Mouse (Mus musculus) embryonic facial prominence, embryonic 10.5 days (tissue): ENCODE results near the gene Axl. TPM values are rescaled to one million over a fixed set of nuclear protein-coding genes. Genes with fewer than 3 reads are reported as not detected.

Experiments
- DNase-seq: peaks from one replicate; pipeline ENCODE4 v3.0.0-alpha.2; 2017; ENCODE audit warnings: low spot score
- H3K27ac ChIP-seq: fragments of 300-500 bp; sonication (generic); replicated peaks from 2 replicates; pipeline ENCODE4 v1.5.1; 2016; ENCODE audit warnings: mild to moderate bottlenecking
- H3K27me3 ChIP-seq: fragments of 300-500 bp; sonication (generic); replicated peaks from 2 replicates; pipeline ENCODE4 v1.6.1; 2016; ENCODE audit warnings: low read depth, mild to moderate bottlenecking; ENCODE audit not compliant: poor library complexity, severe bottlenecking
- H3K36me3 ChIP-seq: fragments of 300-500 bp; sonication (generic); replicated peaks from 2 replicates; pipeline ENCODE4 v1.6.1; 2016; ENCODE audit warnings: mild to moderate bottlenecking, moderate library complexity
- H3K4me1 ChIP-seq: fragments of 300-500 bp; sonication (generic); 2 replicates; pipeline ENCODE4 v1.6.1; 2016
- H3K4me3 ChIP-seq: fragments of 300-500 bp; sonication (generic); 2 replicates; pipeline ENCODE4 v1.5.1; 2016; ENCODE audit warnings: mild to moderate bottlenecking, moderate library complexity
- H3K9me3 ChIP-seq: fragments of 300-500 bp; sonication (generic); 2 replicates; pipeline ENCODE4 v1.6.1; 2016; ENCODE audit warnings: mild to moderate bottlenecking
- WGBS: fragments of 180-500 bp; shearing (Covaris S2); methylation state at CpG from one replicate; pipeline ENCODE4 v1.1.7; 2016; 5-methylcytosine and 5-hydroxymethylcytosine counted together
- polyA plus RNA-seq: library from polyadenylated mRNA; unstranded; fragments of >200 nt; fragmentation: Nextera tagmentation; extraction: Ambion mirVana; gene quantifications from 2 replicates; pipeline ENCODE4 v1.2.1, GENCODE M21; 2016

The Axl gene
- 22.1 and 29.7 TPM in 2 replicates for polyA plus RNA-seq

DNA sequence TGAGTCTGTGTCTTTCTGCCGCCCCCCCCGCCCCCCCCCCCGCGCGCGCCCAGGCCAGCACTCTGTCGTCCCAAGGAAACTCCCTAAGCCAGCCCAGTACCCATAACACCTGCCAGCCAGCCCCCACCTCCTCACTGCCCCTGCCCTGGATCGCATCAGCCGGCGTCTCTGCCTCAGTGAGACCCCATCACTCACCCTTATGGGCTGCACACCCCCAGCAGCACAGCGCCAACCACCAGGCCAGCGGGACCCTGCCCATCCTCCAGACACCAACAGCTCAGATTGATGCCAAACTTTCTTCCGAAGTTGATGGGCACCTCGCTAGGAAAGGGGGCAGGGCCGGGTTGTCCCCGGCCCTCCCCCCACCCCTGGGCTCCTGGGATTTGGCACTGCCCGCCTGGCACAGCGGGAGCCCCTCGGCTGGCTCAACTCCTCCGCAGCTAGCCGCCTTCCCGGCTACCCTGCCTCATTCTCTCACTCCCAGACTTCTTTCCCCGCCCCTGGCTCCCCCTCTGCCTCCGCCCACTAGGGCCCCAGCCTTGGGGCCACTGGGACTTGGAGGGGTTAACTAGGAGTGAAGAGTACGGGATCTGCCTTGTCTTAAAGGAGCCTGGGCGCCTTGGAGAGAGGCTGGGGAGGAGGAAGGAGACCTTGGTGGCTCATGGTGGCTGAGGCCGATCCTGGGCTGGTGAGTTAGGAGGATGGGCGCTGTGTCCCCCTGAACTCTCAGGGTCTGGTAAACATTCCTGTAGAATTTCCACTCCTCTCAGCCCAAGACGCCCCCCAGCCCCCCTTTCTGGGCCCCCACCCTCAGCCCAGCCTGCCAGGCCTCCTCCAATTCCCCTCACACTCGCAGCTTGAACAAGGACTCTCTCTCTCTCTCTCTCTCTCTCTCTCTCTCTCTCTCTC is at the start of gene Axl:
Gene Axl (minus strand): TSS at position 486 of the 909 bp plus-strand sequence.
- Histone ChIP-seq H3K4me3 (peak within 1 kb of the TSS; percentile 66), H3K27ac (peak within 1 kb of the TSS; percentile 83), H3K4me1 (peaks cover 50% of the 10 kb centered on the region), H3K27me3 (peaks cover 40% of the 10 kb centered on the region; the same call in 1 of the 2 replicates), H3K9me3 (no peaks in the 10 kb centered on the region), H3K36me3 (peaks cover 8% of the 10 kb centered on the region; the same call in 1 of the 2 replicates)
- peak; percentile 86 for DNase-seq
- WGBS: 2% methylated on average over 30 of the region's 30 CpGs

DNA sequence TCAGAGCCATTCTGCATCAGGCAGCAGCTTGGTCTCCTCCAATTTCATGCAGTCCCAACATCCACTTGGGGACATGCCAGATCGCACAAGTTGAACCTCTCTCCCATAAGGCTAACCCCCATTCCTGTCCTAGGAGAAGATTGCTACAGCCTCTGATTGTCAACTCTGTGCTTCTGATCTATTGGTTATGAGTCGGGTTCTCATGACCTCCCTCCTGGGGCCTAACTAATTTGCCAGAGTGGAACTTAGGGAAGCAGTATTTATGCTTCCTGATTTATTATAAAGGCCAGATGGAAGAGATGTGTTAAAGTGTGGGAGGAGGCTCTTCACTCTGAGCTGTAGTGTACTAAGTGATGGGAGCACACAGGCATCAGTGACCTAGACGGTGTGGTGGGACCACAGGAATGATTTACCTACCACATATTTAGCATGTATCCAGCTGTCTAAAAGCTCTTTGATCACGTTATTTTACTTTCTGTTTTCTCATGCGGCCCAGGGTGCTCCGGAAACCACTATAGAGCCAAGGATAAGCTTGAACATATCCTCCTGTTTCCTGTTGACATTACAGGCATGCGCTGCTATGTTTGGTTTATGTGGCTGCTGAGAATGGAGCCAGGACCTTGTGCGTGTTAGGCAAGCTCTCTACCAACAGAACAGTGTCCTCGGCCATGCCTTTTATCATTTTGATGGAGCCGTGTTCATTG is 46.8 kb upstream of the Axl start:
- Histone ChIP-seq H3K4me1 (peaks cover 19% of the 10 kb centered on the region), H3K9me3 (no peaks in the 10 kb centered on the region), H3K27me3 (no peaks in the 10 kb centered on the region), H3K36me3 (no peaks in the 10 kb centered on the region), H3K27ac (no peak overlapping the region), H3K4me3 (no peak overlapping the region)
- DNase-seq: no peak
- WGBS: 83% methylated on average over 10 of the region's 10 CpGs

DNA sequence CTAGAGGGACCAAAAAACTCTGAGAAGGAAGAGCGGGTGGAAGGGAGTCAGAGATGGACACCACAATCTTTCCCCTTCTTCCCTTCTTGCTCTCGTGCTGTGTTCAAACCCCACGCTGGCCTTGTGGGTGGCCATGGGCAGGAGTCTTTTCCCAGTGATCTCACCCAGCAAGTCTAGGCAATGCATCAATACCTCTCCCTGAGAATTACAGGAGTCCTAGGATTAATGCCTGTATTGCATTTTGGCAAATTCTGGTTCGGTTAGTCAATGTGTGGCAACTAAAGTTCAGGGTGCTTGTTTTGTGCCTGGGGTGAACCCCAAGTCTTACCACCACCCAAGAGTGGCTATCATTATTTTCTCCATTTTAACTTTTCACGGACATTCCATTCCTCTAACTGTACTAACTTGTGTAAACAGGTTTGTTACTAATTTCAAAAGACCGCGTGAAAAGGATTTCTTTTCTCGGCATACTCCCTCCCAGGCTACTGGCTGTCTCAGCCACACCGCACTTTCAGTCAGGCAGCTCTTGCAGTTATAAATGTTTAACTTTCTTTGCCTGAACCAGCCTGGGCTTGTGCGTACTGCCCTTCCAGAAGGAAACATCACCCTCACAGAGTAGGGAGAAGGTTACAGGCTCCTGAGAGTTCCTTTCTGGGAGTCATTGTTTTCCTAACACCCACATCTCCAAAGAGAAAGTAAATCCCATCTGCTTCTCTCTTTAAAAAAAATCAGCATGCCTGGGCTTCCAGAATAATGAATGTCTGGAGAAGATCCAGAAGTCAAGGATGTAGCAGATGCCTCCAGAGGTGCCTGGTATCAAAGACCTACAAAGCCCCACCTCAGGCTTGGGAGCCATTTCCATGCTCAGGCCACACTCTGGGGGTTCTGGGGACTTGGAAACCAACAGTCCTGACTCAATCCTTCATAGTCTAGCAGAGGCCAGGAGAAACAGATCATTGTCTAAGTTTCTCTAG is 43.3 kb upstream of the Axl start:
- 81% methylated on average over 10 of the region's 10 CpGs for WGBS
- peak overlapping the region; percentile 73 for H3K27ac ChIP-seq
- peaks cover 36% of the 10 kb centered on the region for H3K4me1 ChIP-seq
- no peaks in the 10 kb centered on the region for H3K9me3 ChIP-seq
- H3K36me3 ChIP-seq: no peaks in the 10 kb centered on the region
- no peak overlapping the region for H3K4me3 ChIP-seq
- H3K27me3 ChIP-seq: no peaks in the 10 kb centered on the region
- DNase-seq: no peak

DNA sequence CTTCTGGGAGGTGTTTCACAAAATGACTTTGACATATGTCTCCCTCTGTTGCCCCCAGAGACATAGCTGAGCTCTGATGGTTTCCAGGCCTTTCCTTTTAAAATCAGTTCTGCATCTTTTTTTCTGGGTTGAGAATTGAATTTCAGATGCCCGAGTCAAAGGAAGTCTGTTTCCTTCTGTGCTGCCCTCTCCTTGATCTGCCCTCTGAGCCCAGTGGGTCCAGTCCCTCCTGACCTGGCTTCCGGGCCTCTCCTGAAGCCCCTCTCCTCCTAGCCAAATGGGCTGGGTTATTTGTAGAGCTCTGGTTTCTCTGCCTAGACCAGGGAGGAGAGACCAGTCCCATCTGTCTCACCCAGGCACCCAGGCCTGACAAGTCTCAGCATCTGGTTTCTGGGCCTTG is 41.7 kb upstream of the Axl start:
- H3K4me1 ChIP-seq: peaks cover 38% of the 10 kb centered on the region
- H3K27me3 ChIP-seq: no peaks in the 10 kb centered on the region
- no peaks in the 10 kb centered on the region for H3K36me3 ChIP-seq
- peak overlapping the region; percentile 73 for H3K27ac ChIP-seq
- no peak overlapping the region for H3K4me3 ChIP-seq
- 32% methylated on average over 2 of the region's 2 CpGs for WGBS
- H3K9me3 ChIP-seq: no peaks in the 10 kb centered on the region
- DNase-seq: peak; percentile 77

DNA sequence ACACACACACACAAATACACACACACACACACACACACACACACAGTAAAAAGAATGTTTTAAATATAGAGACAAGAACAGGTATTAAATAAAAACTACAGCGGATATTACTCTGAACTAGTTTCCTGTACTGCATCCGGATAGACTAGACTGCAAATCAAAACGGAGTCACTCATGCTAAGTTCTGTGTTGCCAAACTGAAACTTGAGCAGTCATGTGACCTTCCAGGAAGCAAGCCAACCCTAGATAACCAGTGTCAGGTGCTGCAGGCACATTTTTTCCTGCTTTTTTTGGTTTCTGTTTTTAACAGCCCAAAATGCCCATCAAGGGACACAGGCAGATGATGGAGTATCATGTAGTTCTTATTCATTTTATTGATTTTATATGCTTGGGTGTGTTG is 38.7 kb upstream of the Axl start:
- Histone ChIP-seq H3K27ac (0 out of 2 replicates have a peak overlapping the region, but pooled peaks have one; percentile 35), H3K9me3 (no peaks in the 10 kb centered on the region), H3K36me3 (no peaks in the 10 kb centered on the region), H3K4me3 (no peak overlapping the region), H3K4me1 (peaks cover 49% of the 10 kb centered on the region), H3K27me3 (no peaks in the 10 kb centered on the region)
- 43% methylated on average over 3 of the region's 3 CpGs for WGBS
- peak; percentile 30 for DNase-seq

DNA sequence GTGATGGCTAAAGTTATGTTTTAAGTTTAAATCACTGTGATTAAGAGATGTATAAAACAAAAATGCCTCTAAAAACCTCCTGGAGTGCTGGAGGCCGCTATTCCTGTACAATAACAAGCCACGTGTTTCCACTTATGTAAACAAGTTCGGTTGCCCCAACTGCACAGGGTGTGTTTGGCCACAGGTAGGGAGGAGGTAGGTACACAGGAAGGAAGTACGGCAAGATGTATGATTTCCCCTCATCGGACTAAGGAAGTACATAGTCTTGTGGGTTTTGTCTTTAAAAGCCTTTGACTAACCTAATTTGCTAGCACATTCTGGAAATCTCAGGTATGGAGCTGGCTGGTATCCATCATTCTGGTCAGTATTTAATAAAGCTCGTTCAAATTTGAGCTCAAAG is 37.5 kb upstream of the Axl start:
- H3K4me1 ChIP-seq: peaks cover 38% of the 10 kb centered on the region
- no peak overlapping the region for H3K27ac ChIP-seq
- no peaks in the 10 kb centered on the region for H3K36me3 ChIP-seq
- no peak for DNase-seq
- 78% methylated on average over 6 of the region's 6 CpGs for WGBS
- no peaks in the 10 kb centered on the region for H3K9me3 ChIP-seq
- H3K27me3 ChIP-seq: no peaks in the 10 kb centered on the region
- H3K4me3 ChIP-seq: no peak overlapping the region

DNA sequence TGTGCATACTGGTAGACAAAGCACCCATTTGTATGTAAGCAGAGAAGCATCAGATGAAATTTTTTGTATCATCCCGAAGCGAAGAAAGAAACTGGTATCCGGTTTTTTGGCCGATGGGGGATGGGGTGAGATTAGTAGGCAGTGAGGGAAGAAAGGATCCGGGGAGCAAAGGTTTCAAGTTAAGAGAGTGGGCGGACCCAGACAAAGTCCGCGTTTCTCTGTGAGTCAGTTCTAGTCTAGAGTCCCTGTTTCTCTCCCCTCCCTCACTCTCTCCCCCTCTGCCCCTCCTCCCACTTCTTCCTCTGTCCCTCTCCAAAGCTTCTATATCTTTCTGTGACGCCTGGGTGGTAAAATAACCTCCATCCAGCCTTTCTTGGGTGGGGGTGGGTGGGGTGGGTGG is 36.5 kb upstream of the Axl start:
- Histone ChIP-seq H3K27me3 (no peaks in the 10 kb centered on the region), H3K9me3 (no peaks in the 10 kb centered on the region), H3K4me3 (no peak overlapping the region), H3K4me1 (peaks cover 30% of the 10 kb centered on the region), H3K36me3 (no peaks in the 10 kb centered on the region), H3K27ac (no peak overlapping the region)
- DNase-seq: no peak
- 44% methylated on average over 9 of the region's 9 CpGs for WGBS

DNA sequence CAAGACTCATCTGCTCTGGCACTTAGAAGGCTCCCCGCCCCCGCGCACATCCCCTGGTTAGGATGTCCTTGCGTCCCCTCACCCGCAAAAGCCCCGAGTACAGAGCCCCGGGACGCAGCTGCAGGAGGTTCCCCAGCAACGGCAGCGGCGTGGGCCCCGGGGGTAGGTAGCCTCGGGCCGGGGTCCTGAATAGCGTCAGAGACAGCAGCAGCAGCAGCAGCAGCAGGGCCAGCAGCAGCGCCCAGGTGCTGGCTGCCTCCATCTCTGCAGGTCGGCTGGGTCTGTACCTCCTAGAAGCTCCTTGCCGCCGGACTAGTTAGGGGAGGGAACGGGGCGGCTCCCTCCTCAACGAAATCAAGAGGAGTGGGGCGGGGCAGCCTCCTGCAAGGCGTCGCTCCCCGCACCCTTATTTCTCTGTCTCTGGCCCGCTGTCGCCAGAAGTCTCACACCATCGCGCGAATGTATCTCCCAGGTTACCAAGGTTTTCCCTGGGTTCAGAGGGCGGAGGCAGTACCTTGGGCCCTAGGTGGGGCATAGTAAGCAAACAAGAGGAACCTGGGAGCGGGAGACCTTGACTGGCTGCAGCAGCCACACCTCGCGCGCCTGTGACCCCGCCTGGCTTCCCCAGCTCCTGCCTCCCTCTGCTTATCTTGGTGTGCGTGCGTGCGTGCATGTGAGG is 27.9 kb upstream of the Axl start, which contains the start of gene Cyp2s1:
Gene Cyp2s1 (minus strand): TSS at position 673 of the 679 bp plus-strand sequence.
- WGBS: under 1% methylated on average over 40 of the region's 40 CpGs
- Histone ChIP-seq H3K9me3 (no peaks in the 10 kb centered on the region), H3K36me3 (no peaks in the 10 kb centered on the region), H3K27me3 (peaks cover 40% of the 10 kb centered on the region), H3K4me1 (peaks cover 17% of the 10 kb centered on the region), H3K27ac (peak within 1 kb of the TSS; percentile 67), H3K4me3 (peak within 1 kb of the TSS; percentile 65)
- DNase-seq: peak; percentile 58

DNA sequence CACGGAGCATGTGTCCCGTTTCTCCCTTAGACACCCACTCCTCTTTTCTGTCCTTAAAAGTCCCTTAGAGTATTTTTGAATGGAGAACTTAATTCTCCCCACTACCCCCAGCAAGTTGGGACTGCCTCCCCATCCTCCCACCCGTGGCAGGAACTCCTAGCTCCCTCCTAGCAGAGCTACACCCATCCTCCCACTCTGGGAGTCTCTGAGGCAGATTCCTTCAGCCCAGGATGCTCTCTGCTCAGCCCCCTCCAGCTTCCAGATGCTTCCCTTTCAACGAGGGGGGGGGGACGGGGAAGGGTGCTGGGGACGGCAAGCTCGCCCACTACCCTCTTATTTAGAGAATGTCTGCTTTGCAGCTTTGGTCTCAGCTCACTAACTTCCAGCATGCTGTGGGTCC is 27.1 kb upstream of the Axl start:
- Histone ChIP-seq H3K4me1 (peaks cover 17% of the 10 kb centered on the region), H3K9me3 (no peaks in the 10 kb centered on the region), H3K4me3 (peak overlapping the region; percentile 65), H3K36me3 (no peaks in the 10 kb centered on the region), H3K27ac (peak overlapping the region; percentile 67; the same call in 1 of the 2 replicates), H3K27me3 (peaks cover 40% of the 10 kb centered on the region)
- 26% methylated on average over 7 of the region's 7 CpGs for WGBS
- no peak for DNase-seq

DNA sequence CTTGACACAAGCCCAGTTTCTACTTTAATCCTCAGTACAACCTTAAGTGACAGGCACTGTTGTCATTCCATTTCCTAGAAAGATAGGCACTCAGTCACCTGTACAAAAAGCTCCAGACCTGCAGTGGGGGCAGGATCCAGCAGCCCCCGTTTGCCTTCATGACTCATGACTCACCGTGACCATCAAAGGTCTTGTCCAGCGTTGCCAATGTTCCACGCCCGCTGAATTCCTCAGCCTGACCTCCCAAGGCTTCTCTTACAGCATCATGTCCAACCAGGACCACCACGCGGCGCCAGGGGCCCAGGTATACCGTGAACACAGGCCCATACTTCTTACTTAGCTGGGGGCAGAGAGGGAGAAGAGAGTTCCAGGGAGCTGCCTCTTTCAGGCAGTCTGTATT is 26.2 kb upstream of the Axl start:
- no peaks in the 10 kb centered on the region for H3K9me3 ChIP-seq
- no peaks in the 10 kb centered on the region for H3K36me3 ChIP-seq
- no peak for DNase-seq
- no peak overlapping the region for H3K27ac ChIP-seq
- H3K4me1 ChIP-seq: peaks cover 17% of the 10 kb centered on the region
- peaks cover 40% of the 10 kb centered on the region for H3K27me3 ChIP-seq
- no peak overlapping the region for H3K4me3 ChIP-seq
- 87% methylated on average over 9 of the region's 9 CpGs for whole genome bisulfite sequencing

DNA sequence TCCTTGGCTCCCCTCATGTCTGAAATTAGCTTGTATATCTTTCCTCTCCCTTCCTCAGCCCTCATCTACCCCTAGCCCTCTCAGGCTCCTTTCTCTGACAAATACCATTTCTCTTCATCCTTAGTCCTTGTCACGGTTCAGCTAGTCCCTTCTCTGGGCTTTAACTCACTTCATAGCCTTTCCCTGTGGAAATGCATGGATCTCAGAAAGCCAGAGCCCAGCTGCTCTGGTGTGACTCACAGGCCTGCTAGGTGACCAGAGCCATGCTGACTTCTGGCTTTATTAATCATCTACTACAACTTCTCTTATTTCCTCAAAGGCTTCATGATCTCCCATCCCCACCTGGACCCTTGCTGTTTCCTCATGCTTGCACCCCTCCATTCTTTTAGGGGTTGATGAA is 23.7 kb upstream of the Axl start:
- Histone ChIP-seq H3K27me3 (peaks cover 32% of the 10 kb centered on the region), H3K4me1 (peaks cover 17% of the 10 kb centered on the region), H3K9me3 (no peaks in the 10 kb centered on the region), H3K36me3 (no peaks in the 10 kb centered on the region), H3K4me3 (no peak overlapping the region), H3K27ac (no peak overlapping the region)
- WGBS: 80% methylated on average over 1 of the region's 1 CpGs
- DNase-seq: no peak
